Mouse (Mus musculus): ENCODE results near the gene Mov10l1.

- TF ChIP-seq CHD2 (IDR thresholded peaks at IDR 0.05; ENCODE audit: low read depth, low read length): no peak
- TF ChIP-seq ZC3H11A (IDR thresholded peaks at IDR 0.05; ENCODE audit: borderline replicate concordance, low read depth, low read length): no peak
Observed at GRCm38 (mm10) chr15:89092181-89092580, 109.5 kb downstream of the Mov10l1 start.
